Mouse (Mus musculus) lung, postnatal 10 days (tissue): ENCODE results near the gene Gm8271.
"Not testable (repeated sequence)": the region's sequence is repeated elsewhere in the genome, so short reads cannot be mapped to it uniquely, and the experiment has no call there.

ENCODE experiments used
- DNase-seq: peaks from one replicate; pipeline ENCODE4 v3.0.0; 2021

Gene Gm8271

GRCm38 (mm10) chr14:5185493-5185892 is at the start of gene Gm8271:
Gene Gm8271 (plus strand): TSS chr14:5185793.
- DNase-seq, result not testable (repeated sequence)

GRCm38 (mm10) chr14:5164235-5164634 is 21.4 kb upstream of the Gm8271 start, which contains the start of gene Gm3317:
Gene Gm3317 (plus strand): TSS chr14:5164535.
- not testable (repeated sequence) for DNase-seq
